Mouse (Mus musculus) kidney, postnatal 10 days (tissue): Measurements from ENCODE around the gene Tmprss4.

Experiments
- DNase-seq: peaks from one replicate; pipeline ENCODE4 v3.0.0; 2021; ENCODE audit warnings: mixed read lengths

Gene Tmprss4

DNA sequence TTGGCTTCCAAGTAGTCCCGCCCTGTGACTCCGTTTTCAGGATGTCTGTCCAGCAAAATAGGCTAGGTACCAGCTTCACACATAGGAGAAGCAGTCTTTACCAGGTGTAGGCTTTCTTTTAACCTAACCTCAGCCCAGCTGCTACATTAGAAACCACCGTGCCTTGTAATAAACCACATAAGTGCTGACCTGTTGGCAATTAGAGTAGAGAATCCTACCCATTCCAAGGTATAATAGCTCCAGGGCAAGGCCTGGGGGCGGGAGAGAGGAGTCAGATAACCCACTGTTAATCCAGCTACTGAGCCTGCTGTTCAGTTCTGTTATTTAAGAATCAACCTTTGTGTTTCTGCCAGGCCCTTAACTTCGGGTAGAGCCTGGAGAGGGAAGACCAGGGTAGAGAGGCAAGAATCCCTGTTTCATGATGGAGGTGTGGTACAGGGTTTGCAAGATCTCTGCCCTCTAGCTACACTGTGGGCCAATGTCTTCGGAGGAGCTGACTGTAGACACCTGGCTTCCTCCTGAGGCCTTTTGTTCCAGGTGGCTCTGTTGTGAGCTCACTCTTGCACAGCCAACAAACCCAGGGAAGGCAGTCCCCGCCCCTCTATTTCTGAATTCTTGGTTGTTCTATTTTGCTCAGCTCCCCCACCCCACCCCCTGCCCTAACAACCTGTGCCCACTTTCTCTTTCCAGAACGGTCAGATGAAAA is 7.6 kb downstream of the Tmprss4 start:
- no peak for DNase-seq

DNA sequence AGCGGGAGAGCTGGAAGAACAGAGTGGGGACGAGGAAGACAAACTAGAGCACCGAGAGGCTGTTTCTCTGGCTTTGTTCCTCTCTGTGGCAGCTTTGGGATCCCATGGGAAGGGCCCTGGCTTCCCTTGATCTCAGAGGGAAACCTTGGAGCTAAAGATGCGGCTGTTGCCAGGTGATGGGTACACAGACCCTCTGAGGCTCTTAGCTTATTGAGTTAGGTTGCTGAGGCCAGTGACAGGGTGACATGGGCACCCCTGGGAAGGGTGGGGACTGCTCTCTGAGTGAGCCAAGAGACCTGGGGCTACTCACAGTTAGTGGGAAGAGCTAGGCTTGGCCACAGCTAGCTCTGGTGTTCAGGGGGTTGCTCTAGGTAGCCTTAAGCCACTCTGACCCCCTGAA is 8.4 kb downstream of the Tmprss4 start:
- no peak for DNase-seq

GRCm38 (mm10) chr9:45189661-45190174 is 14.2 kb downstream of the Tmprss4 start:
- DNase-seq, result no peak

DNA sequence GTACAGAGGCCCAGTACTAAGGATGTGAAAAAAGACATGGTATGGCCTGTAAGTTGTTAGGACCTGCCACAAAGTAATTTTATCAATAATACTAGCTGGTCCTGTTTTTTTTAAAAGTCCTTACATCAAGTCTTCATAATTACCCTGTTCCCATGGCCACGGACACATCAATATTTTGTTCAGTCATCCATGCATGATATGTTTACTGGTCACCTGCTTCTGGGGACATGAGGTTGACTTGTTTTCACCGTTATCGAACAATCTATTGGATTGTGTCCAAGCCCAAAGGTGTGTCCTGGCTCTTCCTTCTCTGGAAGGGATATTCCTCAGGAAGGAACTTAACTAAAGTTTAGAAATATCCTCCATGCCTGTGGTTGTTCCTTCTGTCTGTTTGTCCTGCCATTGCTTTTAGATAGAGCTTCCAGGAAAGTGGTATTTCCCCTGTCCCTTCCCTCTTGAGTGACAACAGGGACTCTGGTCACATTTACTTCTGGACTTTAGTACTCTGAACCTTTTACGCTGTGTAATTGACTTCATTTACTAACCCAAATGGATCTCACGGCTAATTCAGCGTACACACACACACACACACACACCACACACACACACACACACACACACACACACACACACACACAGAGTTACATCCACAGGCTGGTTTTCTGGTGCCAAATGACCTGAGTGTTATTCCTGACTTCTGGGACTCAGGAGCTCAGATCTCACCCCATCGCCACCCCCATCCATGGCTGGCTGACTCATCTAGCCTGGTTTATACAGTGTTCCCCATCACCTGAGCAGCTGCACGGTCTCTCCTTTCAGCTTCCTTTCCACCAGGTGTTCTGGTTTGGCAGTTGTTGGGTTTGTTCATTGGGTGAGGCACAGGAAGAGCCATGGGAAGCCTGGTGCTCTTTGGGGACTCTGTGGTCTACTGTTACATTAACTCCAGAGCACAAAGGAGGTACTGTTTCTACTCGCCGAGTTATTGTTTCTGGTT is 15.0 kb downstream of the Tmprss4 start:
- no peak for DNase-seq

- DNase-seq, result no peak
Observed at GRCm38 (mm10) chr9:45185250-45185649, 18.6 kb downstream of the Tmprss4 start.

- no peak for DNase-seq
Observed at GRCm38 (mm10) chr9:45183266-45183665, 20.6 kb downstream of the Tmprss4 start.

DNA sequence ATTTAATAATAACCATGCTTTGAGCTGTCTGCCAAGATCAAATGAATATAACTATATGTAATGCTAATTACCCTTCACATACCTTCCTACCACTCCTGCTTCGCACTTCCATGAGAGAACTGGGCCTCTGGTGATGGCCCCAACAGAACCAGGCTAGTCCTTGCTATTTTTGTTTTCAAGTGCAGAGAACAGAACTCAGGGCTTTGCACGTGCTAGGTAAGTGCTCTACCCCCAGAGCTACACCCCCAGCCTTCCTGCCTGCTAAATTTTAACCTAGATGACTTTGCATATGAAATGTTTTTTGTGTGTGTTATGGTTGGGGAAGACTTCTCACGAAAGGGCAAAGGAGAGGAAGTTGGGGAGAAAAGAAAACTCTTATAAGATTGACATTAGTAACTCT is 21.4 kb downstream of the Tmprss4 start:
- no peak for DNase-seq

DNA sequence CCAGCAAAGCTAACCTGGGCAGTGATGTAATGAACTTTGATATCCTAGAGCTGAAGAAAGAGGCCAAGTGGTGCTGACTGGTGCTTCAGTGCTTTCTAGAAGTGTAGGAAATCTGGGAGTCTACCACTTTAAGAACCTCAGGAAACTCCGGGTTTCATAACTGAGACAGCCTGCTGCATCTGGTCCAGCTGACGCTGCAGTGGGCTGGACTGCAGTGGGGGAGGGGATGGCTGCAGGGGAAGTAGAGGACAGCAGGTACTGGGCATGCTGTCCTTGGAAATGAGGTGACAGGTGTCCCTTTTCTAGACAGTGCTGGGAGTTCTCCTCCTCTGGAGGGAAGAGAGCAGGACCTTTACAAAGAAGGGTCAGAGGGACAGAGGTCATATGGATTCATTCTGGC is 22.1 kb downstream of the Tmprss4 start, which contains the start of gene BC049352:
TSS of gene BC049352 (plus strand) at position 238 of the 400 bp plus-strand sequence.
- peak; percentile 36 for DNase-seq

GRCm38 (mm10) chr9:45179282-45179681 is 24.6 kb downstream of the Tmprss4 start:
- no peak for DNase-seq

DNA sequence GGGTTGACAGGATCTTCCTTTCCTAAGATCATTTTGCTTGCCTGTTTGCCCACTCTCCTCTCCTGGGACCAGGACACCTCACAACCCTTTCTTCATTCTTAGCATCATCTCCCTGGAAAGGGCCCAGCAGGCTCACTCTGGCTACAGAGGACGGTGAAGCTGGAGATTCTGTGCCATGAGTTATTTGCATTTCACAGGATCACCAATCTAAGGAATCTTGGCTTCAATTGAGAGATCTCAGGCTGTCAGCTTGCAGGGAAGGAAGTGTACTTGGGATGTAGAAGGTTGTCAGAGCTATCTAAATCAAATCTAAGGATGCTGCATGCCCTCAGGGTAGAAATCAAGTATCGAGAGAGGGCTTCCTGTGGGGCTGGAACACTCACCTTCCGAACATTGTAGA is 30.4 kb downstream of the Tmprss4 start:
- no peak for DNase-seq

GRCm38 (mm10) chr9:45171073-45171610 is 32.8 kb downstream of the Tmprss4 start:
- no peak for DNase-seq

- DNase-seq, result no peak
Observed at GRCm38 (mm10) chr9:45170150-45170549, 33.7 kb downstream of the Tmprss4 start.

DNA sequence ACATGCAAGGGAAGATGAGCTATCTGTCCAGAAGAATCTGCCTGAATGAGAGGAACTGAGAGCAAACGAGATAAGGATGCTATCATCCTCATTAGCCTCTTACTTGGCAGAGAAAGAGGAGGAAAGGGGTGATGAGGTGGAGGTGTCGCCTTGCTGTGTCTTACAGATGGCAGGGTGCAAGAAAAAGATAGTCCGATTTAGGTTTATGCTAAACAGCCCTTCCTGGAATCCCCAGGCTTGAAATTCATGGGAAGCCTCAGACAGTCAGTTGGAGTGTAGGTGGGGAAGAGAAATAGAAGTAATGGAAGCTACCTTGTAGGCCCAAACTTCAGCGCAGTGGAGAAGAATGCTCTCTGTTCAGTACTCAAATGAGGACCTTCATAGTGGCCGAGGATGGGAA is 36.0 kb downstream of the Tmprss4 start:
- no peak for DNase-seq

GRCm38 (mm10) chr9:45153361-45153760 is 50.5 kb downstream of the Tmprss4 start:
- no peak for DNase-seq

- DNase-seq, result no peak
Observed at GRCm38 (mm10) chr9:45150933-45151332, 53.0 kb downstream of the Tmprss4 start.

DNA sequence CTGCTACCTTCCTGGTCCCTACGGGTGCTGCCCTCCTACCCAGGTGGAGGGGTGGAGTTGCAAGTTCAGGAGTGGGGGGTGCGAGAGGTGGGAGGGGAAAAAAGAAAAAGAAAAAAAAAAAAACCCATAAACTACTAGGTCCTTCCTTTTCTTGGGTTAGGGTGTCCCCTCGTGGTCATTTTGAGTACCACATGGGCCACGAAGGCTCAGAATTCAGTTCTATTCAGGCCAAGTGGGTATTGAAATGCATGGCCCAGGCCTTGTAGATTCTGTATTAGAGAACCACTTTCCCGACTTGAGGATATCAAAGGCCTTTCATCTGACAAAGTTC is 57.7 kb downstream of the Tmprss4 start:
- DNase-seq, result peak; percentile 82

DNA sequence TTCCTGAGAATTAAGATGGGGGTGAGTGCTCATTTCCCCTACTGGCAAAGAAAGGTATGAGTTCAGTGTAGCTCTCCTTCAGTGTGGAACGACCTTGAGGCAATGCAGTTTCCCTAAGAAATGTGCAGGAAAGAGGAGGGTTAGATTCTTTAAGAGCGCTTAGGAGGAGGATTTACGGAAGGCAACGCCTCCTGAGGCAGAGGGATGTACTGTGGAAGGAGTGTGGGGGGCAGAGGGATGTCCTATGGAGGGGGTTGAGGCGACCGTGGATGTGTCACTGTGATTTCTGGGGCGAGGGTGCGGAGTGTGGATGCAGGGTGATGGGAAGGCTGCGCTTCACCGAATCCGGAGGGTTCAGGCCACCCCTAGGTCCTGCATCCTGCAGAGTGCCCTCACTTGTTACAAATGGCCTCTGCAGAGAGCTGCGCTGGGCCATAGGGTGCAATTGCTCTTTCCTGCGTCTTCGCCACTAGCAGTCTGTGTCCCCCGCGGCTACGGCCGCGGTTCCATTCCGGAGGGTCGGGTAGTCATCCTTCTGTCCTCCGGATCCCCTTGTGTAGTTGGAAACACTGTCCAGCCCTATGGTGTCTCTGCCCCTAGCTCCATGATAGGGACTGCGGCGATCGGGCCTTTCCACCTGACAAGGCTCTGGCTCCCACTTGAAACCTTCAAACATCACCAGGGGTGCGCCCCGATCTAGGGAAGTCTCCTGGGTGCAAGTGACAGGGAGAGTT is 58.2 kb downstream of the Tmprss4 start:
- DNase-seq, result no peak

GRCm38 (mm10) chr9:45142686-45143085 is 61.2 kb downstream of the Tmprss4 start:
- DNase-seq, result peak; percentile 60

DNA sequence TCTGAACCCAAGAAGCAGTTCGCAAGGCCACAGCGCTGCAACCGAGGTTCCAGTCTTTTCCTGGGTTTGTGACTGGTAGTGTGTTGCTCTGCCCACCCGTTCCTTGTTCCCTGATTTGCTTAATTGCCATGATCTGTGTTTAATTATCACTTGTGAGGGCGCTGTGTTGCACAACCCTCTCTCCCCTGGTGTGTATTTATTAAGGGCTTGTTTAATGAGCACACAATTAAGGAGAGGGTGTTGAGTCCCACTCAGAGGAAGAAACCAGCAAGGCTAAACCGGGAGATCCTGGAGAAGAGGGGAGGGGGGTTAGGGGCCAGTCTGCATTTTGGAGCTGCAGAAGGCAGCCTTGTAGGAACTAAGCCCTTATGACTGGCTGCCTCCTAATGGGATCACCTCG is 62.9 kb downstream of the Tmprss4 start:
- DNase-seq, result no peak

GRCm38 (mm10) chr9:45139082-45139481 is 64.8 kb downstream of the Tmprss4 start:
- DNase-seq, result no peak

DNA sequence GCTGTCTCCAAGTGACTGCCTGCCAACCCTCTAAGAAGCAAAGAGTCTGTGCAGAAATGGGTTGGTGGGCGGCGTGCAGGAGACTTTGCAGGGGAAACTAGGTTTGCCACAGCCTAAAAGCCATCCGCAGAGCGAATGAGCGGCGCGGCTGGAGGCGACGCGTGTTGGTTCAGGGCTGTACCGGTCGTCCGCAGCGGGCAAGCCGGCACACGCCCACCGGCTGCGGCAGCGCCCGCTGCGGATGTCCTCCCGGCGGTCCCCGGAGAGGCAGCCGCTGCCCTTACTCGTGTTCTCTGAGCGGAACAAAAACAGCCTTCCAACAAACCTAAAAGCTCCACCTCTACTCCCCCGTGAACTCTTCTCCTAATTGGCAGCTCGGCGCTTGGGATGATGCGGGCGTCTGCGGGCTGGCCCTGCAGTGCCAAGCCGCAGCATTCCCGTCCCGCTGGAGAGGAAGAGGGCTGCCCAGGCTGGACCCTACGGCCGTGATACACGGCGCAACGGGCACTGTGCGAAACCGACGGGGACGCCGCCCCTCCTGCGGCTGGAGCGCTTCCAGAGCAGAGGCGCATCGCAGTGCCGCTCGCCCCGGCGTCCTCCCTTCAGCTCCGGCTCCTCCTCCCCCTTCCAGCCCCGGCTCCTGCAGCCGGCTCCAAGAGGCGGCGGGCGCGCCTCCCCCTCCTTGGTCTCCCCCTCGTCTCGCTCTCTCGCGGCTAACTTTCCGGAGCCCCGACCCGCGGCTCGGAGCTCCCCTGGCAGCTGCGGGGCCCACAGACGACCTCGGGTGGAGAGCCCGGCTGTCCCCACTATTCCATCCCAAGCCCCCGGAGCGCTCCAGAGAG is 65.5 kb downstream of the Tmprss4 start, which contains the start of gene Scn4b:
TSS of gene Scn4b (plus strand) at position 205 of the 842 bp plus-strand sequence.
- DNase-seq, result peak; percentile 71
